Mouse (Mus musculus) neural tube, embryonic 13.5 days (tissue): ENCODE results near the gene Atp6v1b1. TPM values are rescaled to one million over a fixed set of nuclear protein-coding genes. Genes with fewer than 3 reads are reported as not detected.

ENCODE experiments used
- ATAC-seq: fragments of 200-750 bp; cut with Nextera tagmentation; 2 replicates; pipeline ENCODE4 v1.8.0; 2017; ENCODE audit warnings: low read depth, mild to moderate bottlenecking, moderate TSS enrichment, moderate library complexity
- H3K27ac ChIP-seq: fragments of 300-500 bp; sonication (generic); replicated peaks from 2 replicates; pipeline ENCODE4 v1.5.1; 2015; ENCODE audit warnings: moderate library complexity, mild to moderate bottlenecking, inconsistent platforms
- H3K27me3 ChIP-seq: fragments of 300-500 bp; sonication (generic); 2 replicates; pipeline ENCODE4 v1.6.1; 2015; ENCODE audit warnings: mild to moderate bottlenecking, inconsistent platforms
- H3K36me3 ChIP-seq: fragments of 300-500 bp; sonication (generic); 2 replicates; pipeline ENCODE4 v1.6.1; 2015; ENCODE audit warnings: mild to moderate bottlenecking, inconsistent platforms
- H3K4me1 ChIP-seq: fragments of 300-500 bp; sonication (generic); replicated peaks from 2 replicates; pipeline ENCODE4 v1.6.1; 2015; ENCODE audit warnings: inconsistent platforms
- H3K4me2 ChIP-seq: fragments of 300-500 bp; sonication (generic); 2 replicates; pipeline ENCODE4 v1.6.1; 2015; ENCODE audit warnings: inconsistent platforms, mild to moderate bottlenecking, moderate library complexity
- H3K4me3 ChIP-seq: fragments of 300-500 bp; sonication (generic); 2 replicates; pipeline ENCODE4 v1.5.1; 2015; ENCODE audit warnings: mild to moderate bottlenecking, inconsistent platforms
- H3K9ac ChIP-seq: fragments of 300-500 bp; sonication (generic); 2 replicates; pipeline ENCODE4 v1.6.1; 2015; ENCODE audit warnings: moderate library complexity, mild to moderate bottlenecking, inconsistent platforms
- H3K9me3 ChIP-seq: fragments of 300-500 bp; sonication (generic); 2 replicates; pipeline ENCODE4 v1.6.1; 2016; ENCODE audit warnings: inconsistent platforms
- WGBS: fragments of 180-500 bp; shearing (Covaris S2); methylation state at CpG from one replicate; pipeline ENCODE4 v1.1.7; 2015; 5-methylcytosine and 5-hydroxymethylcytosine counted together
- polyA plus RNA-seq: library from polyadenylated mRNA; unstranded; fragments of >200 nt; fragmentation: Nextera tagmentation; extraction: Ambion mirVana; gene quantifications from 2 replicates; pipeline ENCODE4 v1.2.1, GENCODE M21; 2015

Atp6v1b1 gene
- not detected in 2 replicates for polyA plus RNA-seq

DNA sequence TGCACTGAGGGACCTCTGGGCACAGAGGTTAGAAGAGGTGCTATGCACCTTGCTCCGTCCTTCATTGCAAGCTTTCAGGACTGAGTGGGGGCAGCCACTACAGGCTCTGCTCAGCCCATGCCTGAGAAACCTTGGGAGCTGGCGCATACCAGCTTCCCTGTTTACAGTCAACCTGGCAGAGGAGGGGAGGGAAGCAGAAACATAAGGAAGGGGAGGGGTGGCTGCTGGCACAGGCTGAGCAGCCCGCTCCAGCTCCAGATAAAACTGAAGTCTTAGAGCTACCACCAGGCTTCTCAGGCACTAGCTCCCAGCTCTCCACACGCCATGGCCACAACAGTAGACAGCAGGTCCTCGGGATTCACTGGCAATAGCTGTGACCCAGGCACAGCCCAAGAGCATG is at the start of gene Atp6v1b1:
Atp6v1b1 (plus strand) TSS at position 230 of the 400 bp plus-strand sequence.
- peaks cover 11% of the 10 kb centered on the region; the same call in 1 of the 2 replicates for H3K27me3 ChIP-seq
- ATAC-seq, result no peak
- H3K9ac ChIP-seq, result no peak within 1 kb of the TSS
- no peak within 1 kb of the TSS for H3K4me2 ChIP-seq
- H3K4me1 ChIP-seq, result no peaks in the 10 kb centered on the region
- no peak within 1 kb of the TSS for H3K4me3 ChIP-seq
- no peaks in the 10 kb centered on the region for H3K36me3 ChIP-seq
- 0 out of 2 replicates have a peak, but pooled peaks cover 5% of the 10 kb centered on the region for H3K9me3 ChIP-seq
- H3K27ac ChIP-seq, result no peak within 1 kb of the TSS
- 63% methylated on average over 5 of the region's 5 CpGs for whole genome bisulfite sequencing

DNA sequence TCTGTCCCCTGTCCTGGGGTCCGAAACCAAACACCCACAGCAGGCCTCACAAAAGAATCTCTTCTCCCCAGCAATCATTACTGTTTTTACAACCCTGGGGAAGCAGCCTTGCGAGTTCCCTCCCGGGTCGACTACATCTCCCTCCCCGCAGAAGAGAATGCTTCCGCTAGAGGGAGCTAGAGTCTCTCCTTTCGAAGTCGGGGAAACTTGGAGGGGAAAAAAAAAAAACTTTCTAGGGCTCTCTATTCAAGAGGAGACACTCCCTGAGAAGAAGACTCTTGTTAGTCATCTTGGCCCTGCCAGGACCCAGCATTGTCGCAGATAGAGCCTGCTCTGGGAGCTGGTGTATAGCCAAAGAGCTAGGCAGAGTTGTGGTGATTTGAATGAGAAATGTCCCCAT is 49.0 kb upstream of the Atp6v1b1 start:
- no peak overlapping the region for H3K4me2 ChIP-seq
- H3K4me3 ChIP-seq, result no peak overlapping the region
- H3K36me3 ChIP-seq, result no peaks in the 10 kb centered on the region
- no peaks in the 10 kb centered on the region for H3K4me1 ChIP-seq
- no peak overlapping the region for H3K27ac ChIP-seq
- H3K9me3 ChIP-seq, result no peaks in the 10 kb centered on the region
- H3K9ac ChIP-seq, result no peak overlapping the region
- no peak for ATAC-seq
- under 1% methylated on average over 9 of the region's 9 CpGs for WGBS
- peaks cover 96% of the 10 kb centered on the region for H3K27me3 ChIP-seq

- WGBS, result 8% methylated on average over 3 of the region's 3 CpGs
- no peak overlapping the region for H3K4me2 ChIP-seq
- H3K27ac ChIP-seq, result no peak overlapping the region
Measured at GRCm38 (mm10) chr6:83695731-83696130, 47.1 kb upstream of the Atp6v1b1 start.

GRCm38 (mm10) chr6:83696684-83697083 is 46.1 kb upstream of the Atp6v1b1 start:
- WGBS, result 3% methylated on average over 7 of the region's 7 CpGs

More at GRCm38 (mm10) chr6:83695731-83696130, 47.1 kb upstream of the Atp6v1b1 start:
- Histone ChIP-seq H3K36me3 (no peaks in the 10 kb centered on the region), H3K9ac (no peak overlapping the region), H3K27me3 (peaks cover 98% of the 10 kb centered on the region), H3K9me3 (no peaks in the 10 kb centered on the region), H3K4me3 (no peak overlapping the region), H3K4me1 (no peaks in the 10 kb centered on the region)
- no peak for ATAC-seq

GRCm38 (mm10) chr6:83697932-83698331 is 44.9 kb upstream of the Atp6v1b1 start:
- Histone ChIP-seq H3K9me3 (no peaks in the 10 kb centered on the region), H3K36me3 (no peaks in the 10 kb centered on the region), H3K4me3 (no peak overlapping the region), H3K27ac (no peak overlapping the region), H3K4me1 (no peaks in the 10 kb centered on the region), H3K9ac (no peak overlapping the region), H3K27me3 (peaks cover 96% of the 10 kb centered on the region), H3K4me2 (no peak overlapping the region)
- 0% methylated on average over 8 of the region's 8 CpGs for WGBS
- no peak for ATAC-seq

More at GRCm38 (mm10) chr6:83696684-83697083, 46.1 kb upstream of the Atp6v1b1 start:
- no peak overlapping the region for H3K27ac ChIP-seq
- no peak for ATAC-seq
- H3K4me3 ChIP-seq, result no peak overlapping the region
- H3K9ac ChIP-seq, result no peak overlapping the region
- H3K9me3 ChIP-seq, result no peaks in the 10 kb centered on the region
- H3K4me1 ChIP-seq, result no peaks in the 10 kb centered on the region
- no peaks in the 10 kb centered on the region for H3K36me3 ChIP-seq
- H3K4me2 ChIP-seq, result no peak overlapping the region
- peaks cover 98% of the 10 kb centered on the region for H3K27me3 ChIP-seq

DNA sequence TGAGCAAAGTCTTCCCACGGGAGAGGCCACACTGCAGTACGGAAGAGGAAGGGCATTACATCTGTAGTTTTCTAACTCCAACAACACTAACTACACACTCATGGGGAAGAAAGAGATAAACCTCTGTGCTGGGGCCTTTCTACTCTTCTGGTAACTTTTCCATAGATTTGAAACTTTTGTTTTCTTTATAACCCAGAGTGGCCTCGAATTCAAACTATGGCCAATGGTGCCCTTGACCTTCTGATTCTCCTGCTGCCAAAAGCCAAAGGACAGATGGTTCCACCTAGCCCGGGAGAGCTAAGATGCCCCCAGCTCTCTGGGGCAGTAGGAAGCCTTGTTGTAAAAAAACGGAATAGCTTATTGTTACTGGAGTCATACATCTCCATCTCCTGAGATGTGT is 42.8 kb upstream of the Atp6v1b1 start:
- no peaks in the 10 kb centered on the region for H3K36me3 ChIP-seq
- no peak overlapping the region for H3K4me2 ChIP-seq
- peaks cover 96% of the 10 kb centered on the region for H3K27me3 ChIP-seq
- no peaks in the 10 kb centered on the region for H3K4me1 ChIP-seq
- H3K27ac ChIP-seq, result no peak overlapping the region
- no peak overlapping the region for H3K4me3 ChIP-seq
- H3K9ac ChIP-seq, result no peak overlapping the region
- WGBS, result under 1% methylated on average over 5 of the region's 5 CpGs
- no peaks in the 10 kb centered on the region for H3K9me3 ChIP-seq
- ATAC-seq, result no peak

GRCm38 (mm10) chr6:83701001-83701400 is 41.8 kb upstream of the Atp6v1b1 start:
- Histone ChIP-seq H3K9me3 (no peaks in the 10 kb centered on the region), H3K4me2 (no peak overlapping the region), H3K36me3 (no peaks in the 10 kb centered on the region), H3K27me3 (peaks cover 96% of the 10 kb centered on the region), H3K4me3 (no peak overlapping the region), H3K4me1 (no peaks in the 10 kb centered on the region), H3K9ac (no peak overlapping the region), H3K27ac (no peak overlapping the region)
- no peak for ATAC-seq
- WGBS, result under 1% methylated on average over 11 of the region's 11 CpGs

GRCm38 (mm10) chr6:83702146-83702999 is 40.4 kb upstream of the Atp6v1b1 start:
- no peak overlapping the region for H3K4me2 ChIP-seq
- H3K27me3 ChIP-seq, result peaks cover 96% of the 10 kb centered on the region
- no peak overlapping the region for H3K4me3 ChIP-seq
- no peaks in the 10 kb centered on the region for H3K9me3 ChIP-seq
- no peak overlapping the region for H3K9ac ChIP-seq
- no peak overlapping the region for H3K27ac ChIP-seq
- H3K36me3 ChIP-seq, result no peaks in the 10 kb centered on the region
- H3K4me1 ChIP-seq, result no peaks in the 10 kb centered on the region
- WGBS, result 1% methylated on average over 53 of the region's 53 CpGs
- ATAC-seq, result no peak

- no peak overlapping the region for H3K4me3 ChIP-seq
- H3K27me3 ChIP-seq, result peaks cover 96% of the 10 kb centered on the region
- under 1% methylated on average over 27 of the region's 27 CpGs for WGBS
- no peaks in the 10 kb centered on the region for H3K9me3 ChIP-seq
- no peak overlapping the region for H3K9ac ChIP-seq
- no peaks in the 10 kb centered on the region for H3K4me1 ChIP-seq
- ATAC-seq, result no peak
- no peak overlapping the region for H3K4me2 ChIP-seq
- H3K27ac ChIP-seq, result no peak overlapping the region
- H3K36me3 ChIP-seq, result no peaks in the 10 kb centered on the region
Measured at GRCm38 (mm10) chr6:83703000-83703721, 39.6 kb upstream of the Atp6v1b1 start.

GRCm38 (mm10) chr6:83703722-83704078 is 39.1 kb upstream of the Atp6v1b1 start:
- Histone ChIP-seq H3K36me3 (no peaks in the 10 kb centered on the region), H3K27me3 (peaks cover 96% of the 10 kb centered on the region), H3K4me3 (no peak overlapping the region), H3K9me3 (no peaks in the 10 kb centered on the region), H3K4me1 (no peaks in the 10 kb centered on the region), H3K27ac (no peak overlapping the region), H3K4me2 (no peak overlapping the region), H3K9ac (no peak overlapping the region)
- 1% methylated on average over 10 of the region's 10 CpGs for WGBS
- ATAC-seq, result no peak

DNA sequence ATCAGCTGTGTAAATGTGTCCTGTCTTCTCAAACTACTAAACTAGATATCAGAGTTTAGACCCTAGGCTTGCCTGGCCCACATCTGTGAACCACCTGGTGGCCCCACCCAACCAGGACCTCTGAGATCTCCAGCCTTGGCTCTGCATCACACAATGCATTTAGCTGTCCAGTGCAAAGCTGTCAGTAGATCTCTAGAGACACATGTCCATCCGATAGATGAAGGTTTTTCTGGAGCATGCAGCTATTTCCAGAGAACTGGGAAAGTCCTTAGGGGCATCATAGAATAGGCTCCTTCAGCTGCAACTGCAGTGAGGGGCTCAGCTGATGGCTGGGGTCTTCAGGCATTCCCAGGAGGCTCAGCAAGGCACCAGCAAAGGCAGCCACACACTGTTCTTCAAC is 38.5 kb upstream of the Atp6v1b1 start:
- Histone ChIP-seq H3K9me3 (no peaks in the 10 kb centered on the region), H3K27ac (no peak overlapping the region), H3K36me3 (no peaks in the 10 kb centered on the region), H3K4me2 (no peak overlapping the region), H3K9ac (no peak overlapping the region), H3K4me1 (no peaks in the 10 kb centered on the region), H3K27me3 (peaks cover 96% of the 10 kb centered on the region), H3K4me3 (no peak overlapping the region)
- no peak for ATAC-seq
- WGBS, result 6% methylated on average over 1 of the region's 1 CpGs

- H3K9ac ChIP-seq, result no peak overlapping the region
- no peaks in the 10 kb centered on the region for H3K36me3 ChIP-seq
- no peaks in the 10 kb centered on the region for H3K4me1 ChIP-seq
- no peaks in the 10 kb centered on the region for H3K9me3 ChIP-seq
- no peak overlapping the region for H3K4me3 ChIP-seq
- no peak overlapping the region for H3K4me2 ChIP-seq
- ATAC-seq, result no peak
- no peak overlapping the region for H3K27ac ChIP-seq
- peaks cover 96% of the 10 kb centered on the region for H3K27me3 ChIP-seq
- WGBS, result 24% methylated on average over 5 of the region's 5 CpGs
Measured at GRCm38 (mm10) chr6:83704701-83705100, 38.1 kb upstream of the Atp6v1b1 start.
